Mouse (Mus musculus) cerebellum, adult 9-10 months (tissue): ENCODE results near the gene Dlgap1.

Source experiments
- DNase-seq: peaks from one replicate; pipeline ENCODE4 v3.0.0; 2022

The Dlgap1 gene

DNA sequence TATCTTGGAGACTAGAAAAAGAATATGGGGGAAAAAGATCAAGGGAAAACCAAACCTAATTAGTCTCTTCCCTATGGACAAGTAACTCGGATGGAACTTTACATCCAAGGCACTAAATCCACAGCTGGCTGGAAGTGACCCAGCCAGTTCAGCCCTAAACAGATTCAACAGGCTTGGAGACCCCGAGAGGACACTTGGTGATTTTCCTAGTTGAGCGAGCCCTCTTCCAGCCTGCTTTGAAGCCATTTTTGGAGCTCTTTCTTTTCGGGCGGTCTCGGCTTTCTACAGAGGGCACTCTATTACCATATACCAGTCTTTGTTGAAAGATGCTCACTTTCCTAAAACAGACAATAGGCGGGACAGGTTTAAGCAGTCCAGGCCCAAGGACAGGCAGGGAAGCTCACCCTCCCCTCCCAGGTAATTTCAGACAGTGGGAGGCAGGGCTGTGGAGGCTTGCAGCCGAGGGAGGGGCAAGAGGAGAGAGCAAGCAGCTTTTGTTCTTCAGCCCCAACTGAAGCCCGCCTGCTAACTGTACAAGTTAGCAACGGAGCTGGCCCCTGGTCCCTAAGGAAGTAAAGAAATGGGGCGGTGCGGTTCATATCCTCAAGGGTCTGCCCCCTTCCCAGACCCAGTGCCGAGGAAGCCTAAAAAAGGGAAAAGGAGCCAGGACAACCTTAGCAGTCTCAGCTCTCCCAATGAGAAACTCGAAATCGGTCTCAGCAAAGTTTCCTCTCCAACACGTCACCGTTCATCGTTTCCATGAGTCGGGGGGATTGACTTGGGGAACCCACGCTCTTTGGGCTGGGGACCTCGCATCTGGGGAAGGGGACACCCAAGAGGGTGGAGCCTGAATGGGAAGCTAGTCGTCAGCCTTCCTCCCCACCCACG, 879.9 kb downstream of the Dlgap1 start:
- DNase-seq = no peak

DNA sequence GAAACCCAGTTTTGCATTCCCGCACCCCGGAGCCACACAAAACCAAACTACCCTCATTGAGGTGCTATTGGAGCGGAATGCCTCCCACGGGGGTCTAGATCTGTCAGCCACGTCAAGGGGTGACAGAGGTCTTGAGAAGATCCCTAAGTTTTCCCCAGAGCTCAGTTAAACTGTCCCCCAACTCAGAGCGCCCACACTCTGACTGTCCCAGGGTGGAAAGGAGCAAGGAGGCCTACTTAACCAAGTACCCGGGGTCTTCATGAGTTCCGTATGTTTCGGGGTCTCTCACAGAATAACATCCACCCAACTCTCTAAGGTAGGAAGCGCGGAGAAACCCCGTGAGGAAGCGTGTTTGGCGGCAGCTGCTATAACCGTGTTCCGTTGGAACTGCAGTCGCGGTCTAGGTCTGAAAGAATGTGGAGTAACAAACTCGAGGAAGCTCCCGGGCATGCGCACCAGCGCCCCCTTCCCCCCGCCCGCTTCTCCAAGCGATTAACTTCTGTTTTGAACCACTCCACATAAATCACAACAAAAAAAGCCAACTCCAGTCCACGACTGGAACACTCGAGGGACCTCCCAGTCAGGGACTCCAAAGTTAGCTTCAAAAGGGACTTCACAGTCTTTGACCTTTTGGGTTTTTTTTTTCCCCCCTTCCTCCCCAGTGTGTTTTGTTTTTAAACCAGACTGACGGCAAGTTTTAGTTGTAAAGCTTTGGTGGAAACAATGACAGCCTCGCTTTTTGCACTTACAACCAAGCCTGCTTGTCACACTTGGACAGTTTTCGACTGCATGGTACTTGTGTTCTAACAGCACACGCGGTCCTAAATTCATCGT, 880.7 kb downstream of the Dlgap1 start:
- no peak for DNase-seq

DNA sequence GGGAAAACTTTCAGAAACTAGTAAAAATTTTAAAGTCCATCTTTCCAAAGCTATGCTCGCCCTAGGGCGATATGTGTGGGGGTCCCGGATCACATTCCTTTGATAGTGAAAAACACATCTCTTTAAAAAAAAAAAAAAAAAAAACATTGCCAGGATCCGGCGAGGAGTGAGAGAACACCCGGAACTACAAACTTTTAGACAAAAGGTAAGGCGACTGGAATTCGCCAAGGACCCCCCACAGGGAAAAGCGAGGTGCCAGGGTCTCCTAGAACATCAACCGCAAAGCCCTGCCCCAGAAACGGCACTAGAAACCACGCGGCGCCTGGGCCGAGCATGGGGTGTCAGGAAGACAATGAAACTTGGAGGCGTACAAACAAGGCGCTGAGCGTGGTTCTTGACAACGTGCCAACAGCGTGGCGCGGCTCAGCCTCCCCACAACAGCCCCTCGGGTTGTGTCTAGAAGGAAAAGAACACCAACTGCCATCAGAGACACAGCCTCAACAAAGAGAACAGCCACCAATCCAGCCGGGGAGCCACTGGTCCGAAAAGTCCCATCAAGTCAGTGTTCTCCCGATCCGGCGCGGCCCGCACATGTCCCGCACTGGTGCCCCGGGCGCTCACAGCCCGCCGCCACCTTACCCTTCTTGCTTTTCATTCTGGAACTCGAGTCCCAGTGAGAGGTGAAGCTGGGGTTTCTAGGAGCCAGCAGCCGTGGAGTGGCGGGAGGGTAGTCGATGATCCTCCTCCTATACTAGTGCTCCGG, 881.5 kb downstream of the Dlgap1 start:
- DNase-seq = peak; percentile 18

DNA sequence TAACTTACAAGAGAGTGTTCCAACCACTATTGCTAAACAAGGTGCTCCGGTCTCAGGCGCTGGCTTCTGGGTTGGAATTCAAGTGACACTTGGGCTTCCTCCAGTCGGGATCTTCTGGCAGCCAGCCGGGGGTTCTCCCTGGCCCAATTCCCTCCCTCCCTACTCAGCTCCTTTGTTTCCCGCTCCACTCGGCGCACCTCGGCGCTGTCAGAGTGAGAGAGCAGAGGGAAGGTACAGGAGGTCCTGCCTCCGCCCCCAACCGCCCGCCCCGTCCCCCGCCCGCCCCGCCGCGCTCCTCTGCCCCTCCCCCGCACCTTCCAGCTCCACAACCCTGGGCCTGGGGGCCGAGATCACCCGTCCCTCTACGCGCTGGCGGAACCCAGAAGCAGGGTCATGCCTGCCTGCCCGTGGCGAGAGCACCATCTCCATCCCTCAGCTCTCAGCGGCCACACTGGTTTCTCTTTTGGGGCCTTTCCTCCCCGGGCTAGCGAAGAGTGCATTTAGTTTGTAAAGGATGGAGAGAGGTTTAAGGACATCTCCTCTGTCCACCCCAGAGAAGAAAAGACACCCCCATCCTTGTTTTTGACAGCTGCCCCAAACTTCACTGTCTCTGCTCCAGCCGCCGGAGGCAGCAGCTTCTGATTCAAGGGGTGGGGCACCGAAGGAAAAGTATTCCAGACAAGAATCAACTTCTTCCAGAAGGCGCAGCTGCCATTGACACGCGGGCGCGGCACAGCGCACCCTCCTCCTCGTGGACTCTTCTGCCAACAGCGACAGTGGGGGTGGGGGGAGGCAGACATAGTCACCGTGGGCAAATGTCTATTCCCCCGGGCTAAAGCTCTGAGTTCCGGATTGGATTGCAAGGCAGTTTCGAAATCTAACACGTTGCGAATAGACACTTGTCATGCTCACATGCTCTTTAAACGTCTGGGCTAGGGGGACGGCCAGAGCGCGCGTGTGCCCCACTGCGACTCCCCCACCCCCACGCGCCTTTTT, 882.4 kb downstream of the Dlgap1 start:
- DNase-seq = peak; percentile 37

DNA sequence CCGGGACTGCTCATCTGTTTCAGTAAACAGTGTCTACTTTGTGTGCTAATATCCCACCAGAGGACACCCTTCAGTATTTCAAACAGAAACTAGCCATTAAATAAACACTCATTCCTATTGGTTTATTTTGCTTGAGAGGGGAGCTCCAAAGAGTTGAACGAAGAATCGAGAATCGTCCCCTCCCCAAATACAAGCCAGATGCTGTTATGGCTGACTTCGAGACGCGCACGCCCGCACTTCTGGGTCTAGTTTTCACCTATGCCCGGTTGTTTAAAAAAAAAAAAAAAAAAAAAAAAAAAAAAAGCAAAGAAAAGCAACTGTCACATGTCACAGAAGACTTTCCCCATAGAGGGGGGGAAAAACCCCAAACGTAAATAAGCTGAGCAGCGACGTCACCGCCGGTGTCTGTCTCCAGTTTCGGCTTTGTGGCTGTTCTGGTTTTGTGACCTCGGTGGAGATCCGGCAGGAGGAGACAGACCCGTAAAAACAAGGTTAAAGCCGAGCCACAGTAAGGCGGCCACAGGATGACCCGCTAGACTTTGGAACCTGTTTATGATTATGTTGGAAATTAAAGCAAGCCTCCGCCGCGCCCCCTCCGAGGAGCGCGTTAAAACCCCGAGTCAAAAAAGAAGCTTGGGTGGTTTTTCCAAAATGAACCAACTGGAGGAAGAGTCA, 883.3 kb downstream of the Dlgap1 start:
- DNase-seq = peak; percentile 26

DNA sequence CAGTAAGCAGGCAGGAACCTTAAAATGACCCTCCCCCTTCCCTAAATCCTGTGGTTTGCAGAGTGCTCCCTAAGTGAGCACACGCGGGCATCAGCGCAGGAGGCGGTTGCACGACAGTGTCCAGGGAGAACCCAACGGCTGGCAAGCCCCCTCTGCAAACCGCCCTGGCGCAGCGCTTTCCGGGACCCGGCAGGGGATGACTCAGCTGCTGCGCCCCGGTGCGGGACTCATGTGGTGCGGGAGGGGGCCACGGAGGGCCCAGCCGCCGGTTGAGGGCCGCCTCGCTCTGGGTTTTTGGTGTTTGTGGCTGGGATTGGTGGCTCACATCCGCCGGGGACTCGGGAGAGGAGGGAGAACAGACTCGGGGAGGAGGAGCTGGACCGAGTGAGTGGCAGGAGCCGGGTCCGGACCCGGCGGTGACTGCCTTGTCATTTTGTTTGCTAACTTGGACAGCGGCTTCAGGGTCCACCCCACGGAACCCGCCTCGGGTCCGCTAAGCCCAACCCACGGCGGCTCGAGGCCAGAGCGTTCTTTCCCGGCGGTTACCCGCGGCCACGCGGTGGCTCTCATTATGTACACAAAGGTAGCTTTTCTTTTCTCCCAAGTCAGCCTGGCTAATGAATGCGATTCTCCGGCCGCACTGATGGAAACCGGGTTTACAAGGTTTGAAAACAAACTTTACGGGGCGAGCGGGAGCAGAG, 884.0 kb downstream of the Dlgap1 start:
- DNase-seq = peak; percentile 27

DNA sequence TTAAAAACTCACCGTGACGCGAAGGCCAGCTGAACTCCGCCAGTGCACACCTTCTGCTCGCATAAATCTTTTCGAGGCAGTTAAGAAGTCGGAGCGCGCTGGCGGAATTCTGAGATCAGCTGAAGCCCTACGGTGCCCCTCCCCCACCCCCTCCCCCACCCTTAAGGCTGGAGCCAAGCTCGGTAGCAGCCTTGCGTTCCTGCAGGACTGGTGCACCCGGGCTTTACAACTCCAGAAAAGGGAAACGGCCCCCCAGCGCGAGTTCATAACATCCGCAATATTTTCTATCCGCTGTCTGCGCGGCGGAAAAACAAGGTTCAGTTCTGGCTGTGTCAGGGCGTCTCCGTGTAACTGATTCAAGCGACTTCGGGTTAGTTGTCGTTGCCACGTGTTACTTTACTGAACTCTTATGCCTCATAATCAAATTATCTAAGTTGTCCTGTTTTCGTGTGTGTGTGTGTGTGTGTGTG, 884.6 kb downstream of the Dlgap1 start, which contains the start of gene Tgif1:
Gene Tgif1, minus strand, starts transcription at position 111 of the 470 bp plus-strand sequence.
- DNase-seq = no peak

DNA sequence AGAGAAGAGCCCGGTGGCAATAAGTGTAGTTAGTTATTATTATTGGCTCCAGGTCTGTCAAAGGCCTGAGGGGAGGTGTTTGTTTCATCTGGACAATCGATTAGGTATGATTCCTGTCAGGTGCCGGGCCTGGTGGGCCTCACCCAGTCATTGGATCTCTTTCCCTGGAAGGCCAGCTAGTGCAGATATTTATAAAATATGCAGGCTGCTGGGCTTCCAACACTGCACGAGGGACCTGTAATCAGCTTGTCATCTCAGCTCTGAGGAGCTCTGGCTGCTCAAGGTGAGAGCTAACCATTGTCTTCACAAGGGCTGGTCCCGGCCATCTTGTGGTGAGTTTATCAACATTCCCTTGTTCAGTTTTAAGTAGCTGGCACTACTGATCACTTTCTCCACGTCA, 885.1 kb downstream of the Dlgap1 start:
- DNase-seq = no peak

DNA sequence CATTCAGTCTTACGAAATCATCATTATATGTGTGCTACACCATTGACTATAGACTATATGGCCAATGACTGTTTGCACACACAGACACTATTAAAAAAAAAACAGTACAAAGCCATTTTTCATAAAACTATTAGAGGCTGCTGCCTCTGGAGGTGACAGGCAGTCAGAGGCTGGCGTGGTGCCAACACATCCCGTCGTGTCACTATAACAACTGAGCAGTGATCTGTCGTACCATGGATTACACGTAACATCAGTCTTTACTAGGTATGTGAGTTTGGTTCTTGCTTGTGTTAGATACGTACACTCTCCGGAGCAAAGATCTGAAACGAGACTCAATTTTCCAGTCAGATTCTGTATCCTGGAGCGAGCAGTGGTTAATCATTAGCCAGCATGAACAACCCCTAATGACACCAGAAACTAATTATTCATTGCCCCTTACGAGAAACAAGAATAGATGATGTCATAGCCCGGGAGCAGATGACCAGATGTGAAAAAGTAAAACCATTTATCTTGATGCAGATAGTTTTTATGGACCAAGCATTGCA, 888.1 kb downstream of the Dlgap1 start:
- no peak for DNase-seq

DNA sequence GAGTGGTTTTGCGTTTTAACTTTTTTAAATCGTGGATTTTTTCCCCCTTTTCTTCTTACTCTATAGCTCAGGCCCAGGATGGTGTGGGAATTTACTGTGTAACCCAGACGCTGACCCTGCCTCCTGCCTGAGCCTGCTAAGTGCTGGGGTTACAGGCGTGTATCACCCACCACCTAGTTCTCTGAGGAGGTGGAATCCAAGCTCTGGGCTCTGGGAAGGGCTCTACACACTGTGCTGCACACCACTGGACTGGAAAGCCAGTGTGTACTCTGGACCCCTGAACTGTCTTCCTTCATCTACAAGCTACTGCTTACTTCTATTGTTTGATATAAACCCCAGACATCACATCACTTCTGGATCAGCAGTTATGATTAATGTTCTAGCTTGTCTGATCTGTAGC, 889.9 kb downstream of the Dlgap1 start:
- no peak for DNase-seq

DNA sequence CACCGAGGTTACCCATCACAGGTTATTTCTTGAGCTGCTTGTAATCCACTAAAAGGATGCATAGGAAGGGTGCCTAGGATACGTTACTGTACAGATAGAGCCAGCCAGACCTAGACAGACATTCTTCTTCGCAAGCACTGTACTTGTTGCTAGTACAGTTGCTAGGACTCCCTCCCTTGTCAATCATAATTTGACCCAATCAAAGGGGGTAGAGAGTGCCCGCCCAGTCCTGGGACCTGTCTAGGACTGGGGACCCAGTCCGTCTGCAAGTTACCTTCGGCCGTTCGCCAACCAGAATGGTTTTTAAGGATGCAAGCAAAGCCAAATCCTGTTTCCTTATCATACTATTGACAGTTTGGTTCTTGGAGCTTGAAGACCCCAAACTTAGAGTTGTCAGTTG, 895.2 kb downstream of the Dlgap1 start:
- no peak for DNase-seq

DNA sequence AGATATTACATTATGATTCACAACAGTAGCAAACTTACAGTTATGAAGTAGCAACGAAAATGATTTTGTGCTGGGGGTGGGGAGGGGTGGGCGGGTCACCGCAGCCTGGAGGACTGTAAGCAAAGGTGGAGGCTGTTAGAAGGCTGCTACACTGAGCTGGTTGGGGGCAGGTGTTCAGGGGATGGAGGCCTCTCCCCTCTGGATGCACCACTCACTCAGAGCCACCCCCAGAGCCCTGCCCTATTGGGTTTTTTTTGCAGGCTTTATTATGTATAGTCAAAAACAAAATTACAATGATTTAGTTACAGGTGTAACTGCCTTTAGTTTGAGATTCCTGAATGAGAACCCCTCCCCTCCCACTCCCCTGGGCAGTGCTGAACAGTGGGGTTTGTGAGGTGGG, 895.8 kb downstream of the Dlgap1 start:
- DNase-seq = no peak

DNA sequence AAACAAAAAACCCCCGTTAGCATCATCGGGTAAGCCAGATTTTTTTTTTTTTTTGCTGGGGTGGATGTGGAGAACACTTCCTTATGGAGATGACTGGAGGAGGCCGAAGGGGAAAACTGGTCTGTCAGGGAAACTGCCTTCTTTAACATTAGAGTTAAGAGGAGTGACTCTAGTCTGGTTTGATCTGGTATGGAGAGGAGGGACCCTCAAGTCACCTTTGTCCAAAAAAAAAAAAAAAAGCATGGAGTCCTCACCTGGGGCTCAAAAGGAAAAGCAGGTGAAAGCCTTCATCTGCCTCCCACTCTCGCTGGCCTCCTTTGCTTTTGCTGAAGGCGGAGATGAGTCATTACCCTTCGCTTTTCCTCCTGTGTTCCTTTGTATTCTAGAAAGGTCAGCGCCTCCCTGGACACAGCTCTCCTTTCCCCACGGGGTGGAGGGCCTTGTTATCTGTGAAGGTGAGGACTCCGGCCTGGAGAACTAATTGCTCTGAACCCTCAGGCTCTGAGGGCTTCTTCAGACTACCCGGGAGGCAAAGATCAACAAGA, 896.3 kb downstream of the Dlgap1 start:
- DNase-seq = no peak

DNA sequence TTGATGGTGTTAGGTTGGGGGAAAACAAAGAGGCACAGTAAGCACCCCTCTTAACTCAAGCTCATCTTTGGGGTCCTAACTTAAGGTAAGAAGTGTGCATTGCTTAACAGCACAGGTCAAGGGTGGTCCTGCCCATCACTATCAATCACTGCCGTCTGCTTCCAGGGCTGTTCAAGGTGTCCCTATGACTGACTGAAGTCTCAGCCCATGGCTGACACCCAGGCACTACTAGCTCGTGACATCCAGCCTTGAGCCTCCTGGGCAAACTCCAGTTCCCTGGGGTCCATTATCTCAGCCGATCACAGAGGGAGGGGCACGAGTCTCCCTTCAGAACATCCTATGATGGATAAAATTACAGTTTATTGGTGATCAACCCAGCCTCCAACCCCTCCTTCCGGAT, 897.2 kb downstream of the Dlgap1 start:
- no peak for DNase-seq

DNA sequence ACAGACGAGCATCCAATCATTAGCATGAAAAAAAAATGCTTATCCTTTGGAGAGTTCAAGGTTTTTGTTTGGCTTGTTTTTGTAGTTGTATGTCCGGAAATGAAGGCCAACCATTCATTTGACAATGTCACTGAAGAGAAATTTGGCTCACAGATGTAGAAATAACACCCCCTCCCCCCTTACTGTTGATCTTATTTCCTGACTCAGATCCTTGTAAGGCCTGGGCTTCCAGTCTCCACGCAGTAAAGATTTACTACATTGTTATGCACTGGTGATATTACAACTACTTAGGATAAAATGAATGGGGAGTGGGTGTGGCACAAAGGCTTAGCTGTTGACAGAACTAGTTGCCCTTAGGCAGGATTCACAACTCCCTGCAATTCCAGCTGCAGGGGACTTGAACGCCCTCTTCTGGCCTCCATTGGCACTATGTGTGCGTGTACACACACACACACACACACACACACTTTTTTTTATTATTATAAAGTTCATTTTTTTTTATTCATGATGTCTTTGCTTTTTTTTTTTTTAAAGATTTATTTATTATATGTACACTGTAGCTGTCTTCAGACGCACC, 897.8 kb downstream of the Dlgap1 start:
- DNase-seq = no peak

DNA sequence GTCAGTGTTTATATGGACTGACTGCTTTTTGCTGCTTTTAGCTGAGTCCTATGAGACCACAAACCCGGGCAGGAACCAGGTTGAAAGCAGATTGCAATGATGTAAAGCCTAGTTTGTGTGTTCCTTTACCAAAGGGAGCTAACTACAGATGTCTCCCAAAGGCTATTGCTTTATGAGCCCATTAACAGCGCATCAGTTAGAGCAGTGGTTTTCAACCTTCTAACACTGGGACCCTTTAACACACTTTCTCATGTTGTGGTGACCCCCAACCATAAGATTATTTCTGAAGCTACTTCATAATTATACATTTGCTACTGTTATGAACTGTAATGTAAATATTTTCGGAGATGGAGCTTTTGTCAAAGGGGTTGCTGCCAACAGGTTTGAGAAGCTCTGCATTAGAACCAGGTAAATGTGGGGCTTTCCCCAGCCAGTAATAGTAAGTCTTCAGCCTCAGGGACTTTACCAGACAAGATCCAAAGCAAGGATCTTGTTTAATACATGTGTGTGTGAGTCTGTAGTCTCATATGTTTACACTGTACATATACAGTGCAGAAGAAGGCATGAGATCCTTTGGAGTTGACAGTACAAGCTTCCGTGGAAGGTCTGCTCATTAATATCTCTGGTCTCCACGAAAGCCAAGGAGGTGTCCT, 899.8 kb downstream of the Dlgap1 start:
- no peak for DNase-seq

DNA sequence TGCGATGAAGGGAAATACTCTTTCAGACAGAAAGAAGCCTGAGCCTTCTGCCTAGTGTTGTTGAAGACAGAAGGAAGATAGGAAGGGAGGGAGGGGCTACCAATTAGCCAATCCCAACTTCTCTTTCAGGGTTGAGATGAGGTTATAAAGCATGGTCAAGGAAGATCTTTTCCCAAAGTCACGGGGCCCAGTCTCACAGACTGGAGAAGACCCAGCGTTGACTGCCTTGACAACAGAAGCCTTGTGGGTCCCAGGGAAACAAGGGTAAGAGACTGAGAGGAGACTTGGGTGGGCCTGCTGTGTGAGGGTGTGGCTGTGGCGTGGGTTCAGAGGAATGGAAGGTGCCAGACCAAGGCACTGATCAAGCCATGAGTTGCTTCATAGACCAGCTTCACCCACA, 901.7 kb downstream of the Dlgap1 start:
- DNase-seq = no peak
